Mouse (Mus musculus) erythroblast, adult 5-6 weeks (primary cell): Measurements from ENCODE around the gene Tex10. TPM values are rescaled to one million over a fixed set of nuclear protein-coding genes. Genes with fewer than 3 reads are reported as not detected.
A peak's percentile ranks its signal among the peaks of the same experiment; 100 is the strongest.

Source experiments
- ATAC-seq: replicated peaks from 2 replicates; pipeline ENCODE4 v1.8.0; 2016; ENCODE audit warnings: moderate number of reproducible peaks, mild to moderate bottlenecking, moderate TSS enrichment, inconsistent platforms; ENCODE audit not compliant: poor library complexity, low FRiP score, severe bottlenecking
- total RNA-seq, 2 experiments: library from RNA; stranded (forward) in 1 of 2; stranded (reverse) in 1 of 2; fragments of 150-400 nt in 1 of 2; fragments of 200-764, 138-1000 nt in 1 of 2; gene quantifications; 2 replicates each; pipeline versions ENCODE4 v1.2.3 to v1.2.4; 2015 to 2017; ENCODE audit warnings: low replicate concordance in 2 of 2

The Tex10 gene
- total RNA-seq (2015; ENCODE audit: low replicate concordance) = 16.5 and 17.3 TPM in 2 replicates
- 10.0 and 10.8 TPM in 2 replicates for total RNA-seq (2017; ENCODE audit: low replicate concordance)

DNA sequence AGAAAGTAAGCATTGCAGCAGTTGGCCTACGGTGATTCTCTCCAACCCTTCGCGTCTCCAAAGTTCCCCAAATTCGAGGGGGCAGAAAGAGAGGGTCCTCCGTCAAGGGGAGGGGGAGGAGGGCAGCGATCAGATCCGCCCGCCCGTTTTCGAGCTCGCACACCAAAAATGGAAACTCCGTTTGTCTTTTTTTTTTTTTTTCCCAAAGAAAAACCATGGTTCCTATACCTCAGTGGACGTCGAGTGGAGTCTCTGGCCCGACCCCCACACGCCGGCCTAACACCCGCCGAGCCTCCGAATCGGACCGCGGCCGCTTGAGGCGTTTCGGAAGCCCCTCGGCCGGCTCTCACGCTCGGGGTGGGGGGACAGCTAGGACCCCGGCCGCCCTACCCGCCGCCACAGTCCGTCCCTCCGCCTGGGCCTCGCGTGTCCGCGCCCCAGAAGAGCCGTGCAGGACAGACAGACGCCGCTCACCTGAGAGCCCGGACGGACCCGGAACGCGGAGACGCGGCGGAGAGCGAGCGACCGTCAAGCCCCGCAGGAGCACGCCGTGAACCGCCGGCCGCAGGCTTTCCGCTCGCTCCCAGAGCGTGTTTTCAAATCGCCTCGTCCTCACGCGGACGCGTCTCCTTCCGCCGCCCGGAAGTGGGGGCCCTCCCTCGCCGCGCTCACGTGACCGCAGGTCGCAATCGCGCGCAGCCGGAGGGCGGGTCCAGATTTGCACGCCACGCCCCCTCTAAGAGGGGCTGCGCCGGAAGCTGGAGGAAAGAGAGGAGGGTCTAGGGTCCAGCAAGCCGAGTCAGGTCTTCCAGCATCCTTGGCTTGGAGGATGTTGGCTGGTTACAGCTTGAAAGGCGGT is at the start of gene Tex10:
Tex10 (minus strand) TSS at position 668 of the 859 bp plus-strand sequence.
- peak; percentile 94 for ATAC-seq

DNA sequence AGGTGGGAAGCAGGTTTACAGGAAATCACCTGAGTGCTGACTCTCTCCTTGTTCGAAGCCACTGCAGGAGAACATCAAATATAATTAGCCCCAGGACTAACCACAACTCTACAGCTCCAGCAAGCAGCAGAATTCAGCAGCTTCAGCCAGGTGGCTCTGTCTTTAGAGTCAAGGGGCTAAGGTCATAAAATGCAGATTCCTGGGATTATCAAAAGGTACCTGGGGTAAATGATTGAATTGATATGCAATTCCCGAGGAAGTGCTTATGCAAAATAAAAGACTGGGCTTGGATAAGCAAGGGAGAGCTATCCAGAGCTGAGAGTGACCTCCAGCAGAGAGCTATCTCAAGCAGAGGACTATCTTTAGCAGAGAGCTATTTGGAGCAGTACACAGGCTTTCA is 37.6 kb upstream of the Tex10 start:
- no peak for ATAC-seq

DNA sequence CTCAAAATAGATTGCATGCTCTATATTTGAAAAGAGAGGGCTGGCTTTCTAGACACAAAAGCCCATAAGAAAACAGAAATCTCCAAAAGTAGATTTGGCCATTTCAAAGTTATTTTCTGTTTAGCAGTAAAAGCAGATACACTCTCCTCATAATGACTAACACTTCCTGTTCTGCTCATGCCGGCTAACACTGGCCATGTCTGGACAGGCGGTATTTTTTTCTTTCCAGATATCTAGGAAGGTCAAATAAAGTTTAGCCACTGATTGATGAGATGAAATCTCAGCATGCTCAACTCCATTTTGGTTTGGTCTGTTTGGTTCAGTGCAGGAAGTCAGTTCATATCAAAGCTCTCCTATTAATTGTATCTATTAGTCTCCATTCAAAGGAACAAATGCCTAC is 19.3 kb upstream of the Tex10 start:
- no peak for ATAC-seq

DNA sequence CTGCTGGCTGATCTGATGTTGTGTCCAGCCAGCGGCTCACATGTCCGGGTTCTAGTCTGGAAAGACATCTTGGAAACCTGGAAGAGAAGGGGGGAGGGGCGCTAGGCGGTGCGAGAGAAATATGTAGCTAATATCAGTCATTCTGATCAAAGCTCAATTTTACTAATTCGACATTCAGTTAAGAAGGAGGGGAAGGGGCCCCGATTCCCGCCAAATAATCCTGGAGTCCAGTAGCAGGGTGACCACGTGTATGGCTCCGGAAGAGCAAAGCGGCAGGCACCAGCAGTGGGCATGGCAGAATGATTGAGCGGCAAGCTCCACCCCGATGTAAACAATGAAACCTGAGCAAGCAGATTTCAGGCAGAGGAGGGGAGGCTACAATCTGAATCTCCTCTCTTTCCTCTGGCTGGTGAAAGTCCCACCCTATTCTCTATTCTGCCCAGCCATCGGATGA is 18.1 kb upstream of the Tex10 start:
- ATAC-seq = no peak

DNA sequence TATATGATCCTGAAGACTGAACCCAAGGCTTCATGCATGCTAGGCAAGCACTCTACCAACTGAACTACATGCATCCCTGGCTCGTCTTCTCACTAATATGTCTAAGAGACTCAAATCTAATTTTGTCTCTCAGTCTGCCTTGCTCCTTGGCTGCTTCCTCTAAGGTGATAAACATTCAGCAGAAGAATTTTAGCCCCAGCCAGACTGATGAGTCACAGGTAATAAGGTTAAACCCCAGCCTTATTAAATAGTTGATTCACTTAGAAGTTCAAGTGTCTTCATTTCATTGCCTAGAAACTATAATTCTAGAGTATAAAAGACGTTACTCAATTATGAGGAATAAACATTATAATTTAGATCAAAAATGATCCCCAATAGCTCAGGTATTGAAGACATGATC is 15.7 kb upstream of the Tex10 start:
- no peak for ATAC-seq

DNA sequence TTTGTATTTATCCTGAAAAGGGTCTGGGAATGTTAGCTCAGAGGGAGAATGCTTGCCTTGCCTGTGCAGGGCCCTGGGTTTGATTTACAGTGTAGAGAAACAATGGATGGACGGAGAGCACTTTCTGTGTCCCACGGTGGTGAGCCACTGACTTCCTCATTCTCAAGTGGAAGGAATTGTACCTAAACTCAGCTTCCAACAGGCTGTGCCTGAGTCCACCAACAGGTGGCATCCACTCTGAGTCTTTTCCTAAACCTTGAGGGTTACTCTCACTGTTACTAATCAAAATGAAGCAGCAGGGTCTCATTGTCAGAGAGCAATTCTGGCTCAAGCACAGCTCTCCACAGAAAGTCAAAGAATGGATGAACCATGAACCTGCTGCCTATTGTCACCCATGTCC is 8.0 kb upstream of the Tex10 start:
- ATAC-seq = no peak

DNA sequence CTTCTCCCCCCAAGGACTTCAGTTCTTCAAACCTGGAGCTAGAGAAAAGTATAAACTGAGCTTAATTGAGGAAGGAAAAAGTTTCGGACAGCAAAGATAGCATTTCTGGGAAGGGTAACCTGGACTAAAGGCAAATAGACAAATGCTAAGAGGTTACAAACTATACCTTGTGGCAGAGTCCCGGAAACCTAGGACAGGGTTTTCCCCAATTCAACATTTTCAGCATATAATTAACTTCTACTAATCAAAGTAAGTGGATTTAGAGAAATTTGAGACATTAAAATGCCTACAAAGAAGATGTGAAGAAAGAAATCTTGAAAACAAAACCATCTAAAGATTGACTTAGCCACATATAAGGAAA is 372 bp upstream of the Tex10 start:
- ATAC-seq = no peak

DNA sequence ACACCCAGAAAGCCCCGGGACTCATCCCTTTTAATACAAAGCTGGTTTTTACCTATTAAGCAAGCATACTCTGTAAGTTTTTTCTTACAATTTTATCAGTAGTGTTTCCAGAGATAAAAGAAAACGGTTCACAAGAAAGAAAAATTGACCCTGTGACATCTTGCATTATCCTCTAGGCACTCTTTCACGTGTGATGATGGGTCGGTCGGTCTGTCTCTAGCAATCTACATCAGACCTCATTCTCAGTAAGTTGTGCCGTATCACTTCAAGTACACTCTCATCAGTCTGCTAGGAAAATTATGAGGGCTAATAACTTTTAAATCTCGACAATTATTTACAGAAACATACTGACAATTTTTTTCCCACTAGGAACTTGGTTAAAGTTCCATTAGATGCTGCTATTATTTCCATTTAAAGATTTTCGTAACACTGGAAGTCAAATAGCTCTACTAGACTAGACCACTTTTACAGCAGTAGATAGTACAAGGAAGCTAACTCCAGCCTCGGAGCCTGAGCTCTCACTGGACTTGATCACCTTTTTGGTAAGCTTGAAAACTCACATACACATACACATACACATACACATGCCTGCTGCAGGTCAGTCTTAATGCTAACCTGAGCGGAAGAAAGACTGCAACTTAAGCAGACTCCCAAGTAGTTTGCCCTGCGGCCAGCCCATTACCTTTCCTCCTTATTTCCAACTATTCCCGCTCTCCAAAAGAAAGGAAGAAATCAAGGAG is 1.0 kb downstream of the Tex10 start:
- ATAC-seq = peak; percentile 47

DNA sequence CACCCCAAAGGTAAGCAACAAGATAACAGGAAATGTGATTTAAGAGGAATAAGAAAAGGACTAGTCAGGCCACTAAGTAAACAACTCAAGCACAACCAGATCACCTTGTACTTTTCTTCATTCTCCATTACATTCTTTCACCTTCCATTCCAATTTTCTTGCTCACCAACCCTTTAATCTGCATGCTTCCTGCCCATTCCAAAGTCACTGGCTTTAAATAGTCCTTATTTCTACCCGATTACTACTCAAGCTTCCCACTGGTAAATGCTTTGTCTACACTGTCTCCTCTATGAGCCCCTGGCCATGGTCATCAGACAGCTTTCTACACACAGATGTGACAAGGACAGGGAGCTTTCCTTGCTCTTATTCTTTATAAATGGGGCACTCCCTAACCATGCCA is 2.3 kb downstream of the Tex10 start:
- no peak for ATAC-seq

DNA sequence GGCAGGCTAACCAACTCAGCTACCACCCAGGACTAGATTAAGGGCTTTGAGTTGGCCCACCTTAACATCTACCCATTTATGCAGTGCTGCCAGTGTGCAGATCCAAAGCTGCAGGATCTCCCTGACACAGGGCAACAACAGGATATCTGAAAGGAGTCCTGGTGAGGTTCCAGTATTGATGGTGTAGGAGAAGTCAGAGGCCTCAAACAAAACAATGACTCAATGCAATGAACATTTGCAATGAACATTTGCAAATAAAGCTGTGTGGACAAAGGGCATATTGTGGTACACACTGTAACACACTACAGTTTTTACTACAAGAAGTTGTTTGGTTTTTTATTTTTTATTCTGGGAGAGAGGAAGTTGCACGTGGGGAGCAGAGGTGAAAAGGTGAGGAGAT is 12.2 kb downstream of the Tex10 start:
- no peak for ATAC-seq

DNA sequence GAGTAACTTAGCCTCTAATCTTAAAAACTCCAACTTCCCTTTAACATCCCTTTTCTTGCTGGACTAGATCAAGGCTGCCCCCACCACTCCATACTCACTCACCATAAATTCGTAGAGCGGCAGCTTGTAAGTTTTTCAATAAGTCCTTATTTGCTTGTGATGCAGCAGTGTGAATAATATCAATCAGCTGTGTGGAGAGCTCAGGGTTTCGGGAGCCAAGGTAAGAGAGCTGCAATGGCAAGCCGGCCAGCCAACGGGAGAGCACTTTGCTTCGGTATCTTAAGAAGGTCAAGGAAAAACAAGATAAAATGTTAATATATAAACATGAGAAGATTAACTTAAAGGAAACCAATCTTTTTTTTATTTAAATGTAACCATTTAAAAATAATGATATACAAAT is 14.8 kb downstream of the Tex10 start:
- no peak for ATAC-seq

DNA sequence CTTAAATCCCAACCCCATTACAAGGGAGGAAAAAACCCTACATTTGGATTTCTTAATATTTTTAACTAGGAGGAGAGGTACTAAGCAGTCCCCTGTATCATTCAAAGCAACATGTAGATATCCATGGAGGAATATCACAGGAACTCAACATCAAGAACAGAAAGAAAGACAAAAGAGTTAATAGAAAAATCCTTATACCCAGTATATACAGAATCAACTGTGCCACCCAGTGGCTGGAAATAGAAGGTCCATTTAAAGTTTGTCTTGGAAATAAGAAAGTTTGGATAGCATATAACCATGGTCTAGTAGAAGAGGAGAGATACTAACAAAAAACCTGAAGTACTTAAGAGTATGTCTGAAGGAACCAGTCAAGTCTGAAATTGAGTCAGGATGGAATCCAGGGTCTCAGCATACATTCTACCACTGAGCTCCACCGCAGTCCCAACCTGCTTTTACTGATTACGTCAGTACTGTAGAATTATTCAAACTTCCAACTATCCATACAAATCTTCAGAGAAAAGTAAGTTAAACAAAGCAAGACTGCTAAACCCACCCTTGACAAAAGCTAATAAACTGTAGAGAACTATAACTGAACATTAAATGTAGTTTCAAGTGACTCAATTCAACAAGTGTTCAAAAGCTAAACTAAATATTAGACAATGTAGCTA is 19.0 kb downstream of the Tex10 start:
- ATAC-seq = no peak

DNA sequence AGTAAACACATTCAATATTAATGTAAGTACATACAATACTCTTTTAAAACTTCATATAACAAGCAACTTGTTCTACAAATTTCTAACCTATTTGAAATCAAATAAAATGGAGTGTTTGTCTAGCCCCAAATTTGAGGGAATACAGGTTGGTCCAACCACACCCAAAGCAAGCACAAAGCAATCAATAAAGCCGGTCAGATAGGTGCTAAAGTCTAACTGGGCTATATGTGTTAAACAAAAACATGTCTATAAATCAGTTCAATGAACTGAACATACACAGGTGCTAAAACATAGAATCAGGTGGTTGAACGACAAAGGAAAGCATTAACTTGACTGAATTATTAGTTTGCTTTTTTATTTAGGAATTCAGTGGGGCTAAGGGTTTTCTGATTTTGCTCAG is 45.2 kb downstream of the Tex10 start:
- no peak for ATAC-seq

DNA sequence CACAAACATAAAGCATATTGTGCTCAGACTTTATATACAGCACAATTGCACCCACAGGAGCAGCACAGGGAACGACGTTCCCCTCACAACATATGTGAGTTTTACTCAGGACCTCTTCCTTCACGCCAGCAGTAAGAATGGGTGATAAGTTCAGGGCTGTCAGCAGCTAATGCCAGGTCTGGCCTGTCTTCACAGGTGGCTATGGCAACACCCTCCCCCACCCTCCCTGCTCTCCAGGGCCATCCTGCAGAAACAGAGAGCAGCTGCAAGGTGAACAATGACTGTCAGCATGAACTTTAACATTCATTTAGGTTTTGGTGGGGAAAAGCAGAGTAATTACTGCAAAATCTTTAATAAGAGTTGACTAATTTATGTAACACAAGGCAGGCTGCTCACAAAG is 45.8 kb downstream of the Tex10 start:
- ATAC-seq = no peak

DNA sequence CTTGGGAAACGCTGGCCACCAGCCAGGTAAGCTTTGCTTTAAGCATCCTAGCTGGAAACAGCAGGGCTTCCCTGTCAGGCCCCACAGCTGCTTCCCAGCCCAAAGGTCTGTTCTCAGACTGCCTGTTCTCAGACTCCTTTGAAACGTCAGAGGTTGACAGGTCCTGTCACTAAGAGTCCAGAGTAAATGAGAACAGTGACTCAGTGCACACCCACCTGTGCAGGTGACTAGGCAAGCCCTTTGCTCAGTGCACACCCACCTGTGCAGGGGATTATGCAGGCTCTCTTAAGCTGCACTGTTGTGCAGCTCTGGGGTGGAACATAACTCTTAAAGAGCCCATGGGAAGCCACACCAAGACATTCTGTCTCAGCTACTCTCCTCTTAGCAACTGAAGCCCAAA is 49.5 kb downstream of the Tex10 start:
- no peak for ATAC-seq

DNA sequence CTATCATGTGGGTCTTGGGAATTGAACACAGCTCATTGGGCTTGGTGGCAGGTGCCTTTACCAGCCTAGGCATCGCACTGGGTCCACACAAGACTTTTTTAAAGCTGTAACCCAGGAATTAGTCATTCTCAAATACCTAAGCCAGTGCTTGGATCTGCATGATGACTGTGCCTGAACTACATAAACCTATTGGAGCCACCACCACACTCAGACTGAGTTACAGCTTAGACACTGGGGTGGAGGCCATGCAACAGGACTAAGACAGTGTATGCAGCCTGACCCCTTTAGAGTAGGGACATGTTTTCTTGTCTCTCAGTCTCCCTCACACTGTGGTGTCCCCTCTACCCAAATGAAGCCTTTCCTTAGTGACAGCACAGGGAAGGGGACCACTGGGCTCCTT is 50.6 kb downstream of the Tex10 start:
- ATAC-seq = no peak

DNA sequence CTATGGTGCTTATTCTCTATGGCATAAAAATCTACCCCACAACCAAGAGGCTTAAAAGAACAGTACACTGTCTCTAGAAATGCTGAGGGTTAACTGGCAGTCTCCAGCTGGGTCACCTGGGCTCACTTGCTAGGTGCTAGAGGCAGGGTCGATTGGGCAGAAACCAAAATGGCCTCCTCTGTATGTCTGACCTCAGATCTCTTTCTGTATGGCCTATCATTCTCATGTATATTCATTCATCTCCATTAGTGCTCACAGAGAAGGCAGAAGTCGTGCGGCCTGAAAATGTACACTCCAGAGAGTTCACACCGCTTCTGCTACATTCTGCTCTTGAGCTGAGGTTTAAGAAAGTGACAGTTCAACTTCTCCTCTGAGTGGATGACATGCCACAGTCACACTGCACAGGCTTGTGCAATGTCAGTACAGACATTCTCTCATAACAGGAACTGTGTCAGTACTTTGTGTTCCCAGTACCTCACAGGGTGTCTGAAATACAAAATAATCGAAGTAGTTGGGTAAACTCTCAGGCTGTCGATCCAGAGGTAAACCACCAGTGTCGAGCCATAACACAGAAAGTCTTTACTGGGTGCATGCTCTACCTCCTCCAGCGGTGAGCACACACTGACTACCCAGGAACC is 54.3 kb downstream of the Tex10 start:
- ATAC-seq = no peak

DNA sequence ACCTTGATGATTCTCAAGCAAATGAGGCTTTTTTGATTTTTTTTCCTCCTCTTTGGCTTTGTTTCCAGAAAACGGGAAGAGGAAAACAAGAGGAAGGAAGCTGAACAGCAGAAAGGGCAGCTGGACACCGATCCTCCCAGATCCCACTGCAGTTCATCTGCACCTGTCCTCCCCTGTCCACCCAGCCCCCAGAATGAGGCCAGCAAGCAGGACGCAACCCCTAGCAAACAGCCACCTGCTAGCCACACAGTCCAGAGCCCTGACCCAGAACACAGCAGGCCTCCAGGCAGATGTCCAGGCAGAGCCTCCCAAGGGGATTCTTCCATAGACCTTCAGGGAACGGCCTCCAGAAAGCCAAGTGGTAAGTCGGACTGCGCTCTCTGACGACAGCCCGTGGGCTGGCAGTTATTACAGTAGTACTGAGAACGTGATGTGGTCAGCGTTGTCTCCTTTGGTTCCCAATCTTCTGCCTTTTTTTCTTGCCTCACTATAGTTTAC is 57.4 kb downstream of the Tex10 start:
- ATAC-seq = no peak

DNA sequence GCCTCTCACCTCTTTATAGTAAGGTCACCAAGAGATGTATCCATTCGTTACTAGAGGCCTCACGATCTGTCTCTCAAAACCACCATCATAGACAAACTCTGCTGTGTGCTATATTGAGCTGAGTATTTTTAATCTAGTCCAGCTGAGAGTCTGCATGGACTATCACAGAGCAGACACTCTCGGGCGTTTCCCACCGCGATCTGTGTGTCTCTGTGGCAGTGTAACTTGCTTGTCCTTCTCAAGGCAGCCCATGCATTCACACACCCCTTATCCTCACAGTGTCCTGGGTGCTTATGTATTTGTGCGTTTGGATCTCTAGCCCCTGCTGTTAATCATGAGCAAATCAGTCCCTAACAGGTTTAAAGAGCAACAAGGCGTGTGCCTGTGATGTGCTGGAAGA is 59.8 kb downstream of the Tex10 start:
- ATAC-seq = no peak
